Mouse (Mus musculus) lung, embryonic 14.5 days (tissue): ENCODE measurements around the gene Fam198b. TPM values are rescaled to one million over a fixed set of nuclear protein-coding genes. Genes with fewer than 3 reads are reported as not detected.

Experiments
- ATAC-seq: fragments of 200-750 bp; cut with Nextera tagmentation; 2 replicates; pipeline ENCODE4 v1.8.0; 2017; ENCODE audit warnings: mild to moderate bottlenecking, moderate TSS enrichment, moderate library complexity; ENCODE audit not compliant: insufficient read depth
- DNase-seq: peaks from one replicate; pipeline ENCODE4 v3.0.0-alpha.2; 2015
- H3K27ac ChIP-seq: fragments of 300-500 bp; sonication (generic); 2 replicates; pipeline ENCODE4 v1.5.1; 2014; ENCODE audit warnings: low read depth, mild to moderate bottlenecking, moderate library complexity
- H3K27me3 ChIP-seq: fragments of 300-500 bp; sonication (generic); 2 replicates; pipeline ENCODE4 v1.6.1; 2014; ENCODE audit warnings: low read length, control low read depth; ENCODE audit not compliant: insufficient read depth
- H3K36me3 ChIP-seq: fragments of 300-500 bp; sonication (generic); 2 replicates; pipeline ENCODE4 v1.6.1; 2014; ENCODE audit warnings: control low read depth; ENCODE audit not compliant: insufficient read depth
- H3K4me1 ChIP-seq: fragments of 300-500 bp; sonication (generic); 2 replicates; pipeline ENCODE4 v1.6.1; 2014; ENCODE audit warnings: antibody characterized with exemption, control low read depth; ENCODE audit not compliant: insufficient read depth
- H3K4me2 ChIP-seq: fragments of 300-500 bp; sonication (generic); 2 replicates; pipeline ENCODE4 v1.6.1; 2014; ENCODE audit warnings: mild to moderate bottlenecking
- H3K4me3 ChIP-seq: fragments of 300-500 bp; sonication (generic); 2 replicates; pipeline ENCODE4 v1.5.1; 2014; ENCODE audit warnings: low read depth, low read length
- H3K9ac ChIP-seq: fragments of 300-500 bp; sonication (generic); 2 replicates; pipeline ENCODE4 v1.6.1; 2014
- H3K9me3 ChIP-seq: fragments of 300-500 bp; sonication (generic); 2 replicates; pipeline ENCODE4 v1.6.1; 2016; ENCODE audit warnings: low read depth, low read length, control low read depth
- CTCF ChIP-seq: IDR thresholded peaks from 2 replicates; pipeline ENCODE4 v1.5.1; 2016; ENCODE audit warnings: antibody characterized with exemption, low read depth
- WGBS: fragments of 180-500 bp; shearing (Covaris S2); extraction: QIAGEN DNeasy Blood & Tissue Kit; methylation state at CpG from one replicate; pipeline ENCODE4 v1.1.7; 2014; 5-methylcytosine and 5-hydroxymethylcytosine counted together
- polyA plus RNA-seq: library from polyadenylated mRNA; unstranded; fragments of >200 nt; fragmentation: Nextera tagmentation; extraction: Ambion mirVana; gene quantifications from 2 replicates; pipeline ENCODE4 v1.2.1, GENCODE M21; 2014

The Fam198b gene
- polyA plus RNA-seq, 1 experiment from 2014 or later = 17.8 TPM

- 79% methylated on average over 1 of the region's 1 CpGs for WGBS
- Histone ChIP-seq H3K9ac (no peak overlapping the region), H3K4me2 (no peak overlapping the region), H3K27me3 (no peaks in the 10 kb centered on the region), H3K4me1 (peaks cover 8% of the 10 kb centered on the region), H3K4me3 (no peak overlapping the region), H3K27ac (no peak overlapping the region), H3K36me3 (no peaks in the 10 kb centered on the region), H3K9me3 (no peaks in the 10 kb centered on the region)
- TF ChIP-seq CTCF = no peak
- no peak for ATAC-seq
- DNase-seq = no peak
Observed at GRCm38 (mm10) chr3:79980714-79981113, 96.4 kb downstream of the Fam198b start.

GRCm38 (mm10) chr3:79983961-79984419 is 99.7 kb downstream of the Fam198b start:
- no peak overlapping the region for H3K4me3 ChIP-seq
- H3K4me1 ChIP-seq = no peaks in the 10 kb centered on the region
- H3K27me3 ChIP-seq = no peaks in the 10 kb centered on the region
- 42% methylated on average over 2 of the region's 2 CpGs for WGBS
- no peak for TF ChIP-seq CTCF
- DNase-seq = no peak
- no peak overlapping the region for H3K27ac ChIP-seq
- ATAC-seq = no peak
- H3K36me3 ChIP-seq = no peaks in the 10 kb centered on the region
- no peak overlapping the region for H3K4me2 ChIP-seq
- no peaks in the 10 kb centered on the region for H3K9me3 ChIP-seq
- H3K9ac ChIP-seq = no peak overlapping the region

DNA sequence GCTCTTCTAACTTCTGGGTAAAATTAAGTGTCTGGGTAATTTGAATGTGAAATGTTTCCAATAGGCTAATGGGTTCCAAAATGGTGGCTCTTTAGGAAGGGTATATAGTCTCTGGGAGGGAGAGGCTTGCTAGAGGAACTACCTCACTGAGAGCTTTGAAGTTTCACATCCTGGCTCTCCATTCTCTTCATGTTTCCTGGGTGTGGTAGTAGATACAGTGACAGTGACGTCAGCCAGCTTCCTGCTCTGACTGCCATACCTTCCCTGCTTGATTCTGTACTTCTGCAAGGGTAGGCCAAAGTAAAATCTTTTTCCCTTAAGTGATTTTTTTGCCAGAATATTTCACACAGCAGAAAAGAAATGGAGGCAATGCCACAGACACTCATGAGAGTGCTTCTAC is 100.2 kb downstream of the Fam198b start:
- H3K9me3 ChIP-seq = no peaks in the 10 kb centered on the region
- WGBS = 39% methylated on average over 1 of the region's 1 CpGs

GRCm38 (mm10) chr3:79989250-79989649 is 104.9 kb downstream of the Fam198b start:
- Histone ChIP-seq H3K9ac (no peak overlapping the region), H3K9me3 (no peaks in the 10 kb centered on the region), H3K4me2 (no peak overlapping the region), H3K4me3 (no peak overlapping the region), H3K36me3 (no peaks in the 10 kb centered on the region), H3K27ac (no peak overlapping the region; the same call in 1 of the 2 replicates), H3K4me1 (peaks cover 9% of the 10 kb centered on the region), H3K27me3 (no peaks in the 10 kb centered on the region)
- ATAC-seq (no peak), DNase-seq (no peak)
- no peak for TF ChIP-seq CTCF
- WGBS = 51% methylated on average over 8 of the region's 8 CpGs

More for the DNA sequence above, 100.2 kb downstream of the Fam198b start:
- H3K27me3 ChIP-seq = no peaks in the 10 kb centered on the region
- no peak for ATAC-seq
- no peak overlapping the region for H3K4me2 ChIP-seq
- no peaks in the 10 kb centered on the region for H3K36me3 ChIP-seq
- H3K9ac ChIP-seq = no peak overlapping the region
- DNase-seq = no peak
- no peaks in the 10 kb centered on the region for H3K4me1 ChIP-seq
- no peak overlapping the region for H3K4me3 ChIP-seq
- TF ChIP-seq CTCF = no peak
- H3K27ac ChIP-seq = no peak overlapping the region

DNA sequence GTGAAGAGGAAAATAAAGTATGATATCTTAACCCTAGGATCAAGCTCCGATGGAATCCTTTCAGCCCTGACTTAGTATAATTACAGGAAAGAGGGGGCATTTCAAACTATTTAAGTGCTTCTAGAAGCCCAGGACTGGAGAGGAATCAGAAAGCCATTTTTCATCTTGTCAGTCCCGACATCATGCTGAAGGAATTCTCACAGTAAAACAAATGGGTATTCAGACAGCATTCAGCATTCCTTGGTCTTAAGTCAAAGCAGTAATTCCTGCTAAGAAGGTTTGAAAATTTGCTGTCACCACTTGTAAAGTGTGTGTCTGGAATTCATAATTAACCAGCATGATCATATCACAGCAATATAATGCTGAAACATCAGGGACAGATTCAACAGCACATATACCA is 105.6 kb downstream of the Fam198b start:
- no peaks in the 10 kb centered on the region for H3K9me3 ChIP-seq
- TF ChIP-seq CTCF = no peak
- ATAC-seq (no peak), DNase-seq (peak; percentile 32)
- H3K4me1 ChIP-seq = peaks cover 10% of the 10 kb centered on the region
- no peaks in the 10 kb centered on the region for H3K36me3 ChIP-seq
- H3K27ac ChIP-seq = peak overlapping the region; percentile 2; the same call in 1 of the 2 replicates
- 23% methylated on average over 2 of the region's 2 CpGs for WGBS
- no peak overlapping the region for H3K9ac ChIP-seq
- H3K4me3 ChIP-seq = no peak overlapping the region
- no peak overlapping the region for H3K4me2 ChIP-seq
- no peaks in the 10 kb centered on the region for H3K27me3 ChIP-seq

DNA sequence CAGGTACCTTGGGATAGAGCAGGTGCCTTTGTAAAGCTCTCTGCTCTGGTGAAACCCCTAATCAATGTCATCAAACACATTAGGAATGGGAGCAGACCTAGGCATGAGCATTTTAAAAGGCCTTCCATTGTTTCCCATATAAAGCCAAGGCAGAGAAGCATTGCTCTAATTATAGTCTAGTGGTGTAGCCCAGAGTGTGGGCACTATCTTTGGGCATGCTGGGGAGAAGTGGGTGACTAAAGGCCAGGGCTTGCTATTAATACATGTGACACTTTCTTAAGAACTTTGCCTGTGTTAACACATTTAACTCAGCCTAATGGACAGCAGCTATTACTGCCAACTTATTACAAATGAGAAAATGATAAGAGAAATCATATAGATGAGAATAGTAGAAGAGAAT is 106.1 kb downstream of the Fam198b start:
- Histone ChIP-seq H3K4me2 (no peak overlapping the region), H3K9me3 (no peaks in the 10 kb centered on the region), H3K4me3 (no peak overlapping the region), H3K36me3 (no peaks in the 10 kb centered on the region), H3K27ac (peak overlapping the region; percentile 2; the same call in 1 of the 2 replicates), H3K9ac (no peak overlapping the region), H3K4me1 (peaks cover 10% of the 10 kb centered on the region), H3K27me3 (no peaks in the 10 kb centered on the region)
- no peak for TF ChIP-seq CTCF
- DNase-seq (no peak), ATAC-seq (no peak)

DNA sequence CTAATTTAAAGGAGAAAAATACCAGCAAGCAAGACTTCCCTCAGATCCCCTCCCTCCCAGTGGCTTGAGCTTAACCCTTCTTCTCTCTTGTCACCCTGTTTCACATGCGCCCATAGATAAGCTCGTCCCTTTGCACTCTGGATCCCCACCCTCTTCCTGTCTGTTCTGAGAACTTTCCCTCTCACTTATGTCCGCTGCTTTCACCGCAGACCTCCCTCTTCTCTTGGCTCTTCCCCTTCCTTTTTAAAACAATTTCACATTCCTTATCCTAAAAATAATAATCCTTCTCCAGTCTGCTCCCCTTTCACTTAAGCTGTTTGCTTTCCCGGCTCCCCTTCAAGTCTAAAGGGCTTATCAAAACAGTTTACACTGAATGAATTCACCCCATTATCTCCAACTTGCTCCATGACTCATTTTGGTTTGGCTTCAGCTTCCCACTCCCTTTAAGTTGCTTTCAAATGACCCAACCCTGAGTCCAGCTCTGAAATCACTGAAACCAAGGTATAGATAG is 109.8 kb downstream of the Fam198b start:
- Histone ChIP-seq H3K4me2 (peak overlapping the region; percentile 18; the same call in 1 of the 2 replicates), H3K27ac (peak overlapping the region; percentile 72), H3K27me3 (no peaks in the 10 kb centered on the region), H3K9ac (no peak overlapping the region), H3K4me1 (peaks cover 10% of the 10 kb centered on the region), H3K9me3 (no peaks in the 10 kb centered on the region), H3K36me3 (no peaks in the 10 kb centered on the region), H3K4me3 (no peak overlapping the region)
- DNase-seq (peak; percentile 42), ATAC-seq (peak; percentile 82)
- TF ChIP-seq CTCF = no peak
- WGBS = 5% methylated on average over 5 of the region's 5 CpGs
